Mouse (Mus musculus) ES-Bruce4 (cell line): Measurements from ENCODE around the gene Adamts18.

Experiments used
- CTCF ChIP-seq: IDR thresholded peaks from one replicate; pipeline ENCODE4 v1.8.1; 2011; ENCODE audit warnings: low read depth, low read length
- EP300 ChIP-seq: IDR thresholded peaks from 2 replicates; pipeline ENCODE4 v1.6.1; 2011; ENCODE audit warnings: low read depth, low read length; ENCODE audit not compliant: insufficient read depth
- POLR2A ChIP-seq: IDR thresholded peaks from one replicate; pipeline ENCODE4 v1.8.1; 2011; ENCODE audit warnings: low read length; ENCODE audit not compliant: insufficient read depth

GRCm38 (mm10) chr8:113827270-113827669 is 21.3 kb downstream of the Adamts18 start:
- TF ChIP-seq CTCF (no peak), POLR2A (no peak), EP300 (no peak)
